Mouse (Mus musculus) CH12.LX (cell line): ENCODE results near the gene Eml3. TPM values are rescaled to one million over a fixed set of nuclear protein-coding genes. Genes with fewer than 3 reads are reported as not detected.

Experiments used
- DNase-seq: peaks from one replicate; pipeline ENCODE4 v3.0.0-alpha.2; 2013; ENCODE audit errors: extremely low read depth
- H3K27ac ChIP-seq: 2 replicates; pipeline ENCODE4 v1.5.1; 2012; ENCODE audit warnings: low read depth, mild to moderate bottlenecking, control low read depth, moderate library complexity; ENCODE audit not compliant: insufficient read depth
- H3K27me3 ChIP-seq: replicated peaks from 2 replicates; pipeline ENCODE3; 2012; ENCODE audit warnings: inconsistent platforms
- H3K36me3 ChIP-seq, 2 experiments: replicated peaks in 1 of 2; 2 replicates each; pipeline versions ENCODE3 to v1.6.1; 2012; ENCODE audit warnings: inconsistent platforms in 1 of 2, low read length in 1 of 2, mild to moderate bottlenecking in 1 of 2, mixed read lengths in 1 of 2, moderate library complexity in 1 of 2; ENCODE audit not compliant: control insufficient read depth in 1 of 2, insufficient read depth in 1 of 2
- H3K4me1 ChIP-seq, 2 experiments: 2 replicates each; pipeline ENCODE4 v1.6.1; 2012; ENCODE audit warnings: inconsistent platforms in 1 of 2, moderate library complexity in 1 of 2; ENCODE audit not compliant: insufficient read depth in 2 of 2, control insufficient read depth in 1 of 2
- H3K4me2 ChIP-seq: 2 replicates; pipeline ENCODE4 v1.6.1; 2012; ENCODE audit warnings: low read depth, mild to moderate bottlenecking, control low read depth; ENCODE audit not compliant: poor library complexity, insufficient read depth, severe bottlenecking
- H3K4me3 ChIP-seq, 3 experiments: fragments of 150-350 bp in 1 of 3; sonication (generic) in 1 of 3; replicated peaks in 1 of 3; 2 replicates each; pipeline versions ENCODE3 to v1.5.1; 2011 to 2012; ENCODE audit warnings: low read depth in 2 of 3, low read length in 2 of 3, mild to moderate bottlenecking in 2 of 3, moderate library complexity in 2 of 3, control low read depth in 1 of 3, improper control_type of control experiment in 1 of 3, inconsistent platforms in 1 of 3, mixed read lengths in 1 of 3; ENCODE audit not compliant: poor library complexity in 1 of 3
- H3K79me2 ChIP-seq: replicated peaks from 2 replicates; pipeline ENCODE4 v1.6.1; 2012; ENCODE audit warnings: mild to moderate bottlenecking, moderate library complexity; ENCODE audit not compliant: control insufficient read depth, poor library complexity, insufficient read depth, severe bottlenecking; ENCODE audit errors: extremely low read depth
- H3K9ac ChIP-seq: 2 replicates; pipeline ENCODE4 v1.6.1; 2012; ENCODE audit warnings: low read depth, mild to moderate bottlenecking, control low read depth, moderate library complexity; ENCODE audit not compliant: insufficient read depth
- H3K9me3 ChIP-seq: replicated peaks from 2 replicates; pipeline ENCODE3; 2012; ENCODE audit warnings: low read length, inconsistent platforms, mixed read lengths
- ELF1 ChIP-seq: IDR thresholded peaks from 2 replicates; pipeline ENCODE4 v1.6.1; 2014; ENCODE audit warnings: low read depth, mild to moderate bottlenecking, inconsistent platforms, low read length, improper control_type of control experiment
- EP300 ChIP-seq: IDR thresholded peaks from 2 replicates; pipeline ENCODE4 v1.6.1; 2011; ENCODE audit warnings: low read length, improper control_type of control experiment
- GABPA ChIP-seq: IDR thresholded peaks from 2 replicates; pipeline ENCODE4 v1.6.1; 2012; ENCODE audit warnings: low read depth, low read length, improper control_type of control experiment, inconsistent platforms; ENCODE audit not compliant: insufficient replicate concordance
- MAX ChIP-seq: IDR thresholded peaks from 2 replicates; pipeline ENCODE4 v1.6.1; 2011; ENCODE audit warnings: low read length, improper control_type of control experiment
- MEF2A ChIP-seq: IDR thresholded peaks from 2 replicates; pipeline ENCODE4 v1.6.1; 2014; ENCODE audit warnings: low read depth, mild to moderate bottlenecking, inconsistent platforms, low read length, improper control_type of control experiment, borderline replicate concordance
- MXI1 ChIP-seq: IDR thresholded peaks from 2 replicates; pipeline ENCODE4 v1.6.1; 2011; ENCODE audit warnings: mild to moderate bottlenecking, low read depth, low read length, improper control_type of control experiment
- POLR2AphosphoS2 ChIP-seq: IDR thresholded peaks from 2 replicates; pipeline ENCODE4 v1.6.1; 2011; ENCODE audit warnings: low read depth, low read length, improper control_type of control experiment
- TCF12 ChIP-seq: IDR thresholded peaks from 2 replicates; pipeline ENCODE4 v1.6.1; 2014; ENCODE audit warnings: low read depth, mild to moderate bottlenecking, inconsistent platforms, low read length, improper control_type of control experiment
- USF2 ChIP-seq: conservative IDR thresholded peaks from 2 replicates; pipeline ENCODE4 v1.6.1; 2011; ENCODE audit warnings: low read depth, low read length, improper control_type of control experiment
- dilution Hi-C: fragments of 300-500 bp; cut with MboI; formaldehyde crosslinking; loops from 2 replicates; pipeline ENCODE4 v1.14.3; 2020; ENCODE audit warnings: low sequenced_read_pairs; ENCODE audit not compliant: extremely low pct_unique_long_range_greater_than_20kb, extremely low pct_ligation_motif_present
- in situ Hi-C: fragments of 300-500 bp; cut with MboI; formaldehyde crosslinking; loops from 3 replicates; pipeline ENCODE4 v1.14.3; 2019; ENCODE audit warnings: low sequenced_read_pairs, low pct_ligation_motif_present, low pct_unique_long_range_greater_than_20kb, mixed read lengths
- polyA plus RNA-seq: library from polyadenylated mRNA; unstranded; fragments of >175 nt; gene quantifications from 2 replicates; pipeline ENCODE4 v1.2.1, GENCODE M21; 2012; ENCODE audit warnings: low read depth; ENCODE audit not compliant: insufficient read length
- total RNA-seq, 2 experiments: library from RNA; depleted of rRNA; stranded (reverse); fragments of 300-350 nt in 1 of 2; fragments of >200 nt in 1 of 2; gene quantifications; 2 replicates each; pipeline ENCODE4 v1.2.3; 2012 to 2014

Eml3 gene
- total and polyA plus RNA-seq, 3 experiments = 18.7 to 37.3 (median 33.3) TPM

GRCm38 (mm10) chr19:8930771-8931170 is 1.4 kb downstream of the Eml3 start:
- dilution Hi-C loops (no loop called here), in situ Hi-C loops (no loop called here)
- Histone ChIP-seq H3K4me2 (peak overlapping the region; percentile 76), H3K79me2 (peaks cover 6% of the 10 kb centered on the region; the same call in 1 of the 2 replicates), H3K27ac (no peak overlapping the region), H3K4me3 (peak overlapping the region in 2 of 3 experiments; percentile 80 to 89), H3K36me3 (peaks cover 40 to 78% of the 10 kb centered on the region in 2 experiments), H3K9ac (peak overlapping the region; percentile 83; the same call in 1 of the 2 replicates), H3K27me3 (no peaks in the 10 kb centered on the region), H3K4me1 (peaks cover 12 to 31% of the 10 kb centered on the region in 2 experiments; a peak in 3 of 4 replicates), H3K9me3 (no peaks in the 10 kb centered on the region)
- DNase-seq = no peak
- TF ChIP-seq MEF2A (no peak), TCF12 (no peak)

DNA sequence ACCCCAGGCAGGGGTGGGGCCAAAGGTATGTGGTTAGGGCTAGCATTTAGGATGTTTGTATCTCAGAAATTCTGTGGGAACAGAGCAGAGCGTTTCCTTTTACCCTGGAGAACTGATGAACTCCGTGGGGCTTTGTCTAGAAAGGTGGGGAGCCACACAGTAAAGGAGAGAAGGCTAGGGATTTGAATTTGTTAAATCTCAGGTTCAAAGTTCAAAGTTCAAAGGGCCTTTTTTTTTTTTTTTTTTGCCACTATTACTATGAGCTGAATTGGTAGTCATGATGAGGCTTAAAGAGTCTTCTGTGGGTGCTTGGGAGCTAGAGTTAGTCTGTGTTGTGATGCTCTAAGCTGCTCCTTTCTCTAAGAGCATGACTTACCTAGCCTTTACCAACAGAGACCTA is 7.4 kb downstream of the Eml3 start:
- Histone ChIP-seq H3K4me1 (peaks cover 11 to 24% of the 10 kb centered on the region in 2 experiments), H3K4me2 (no peak overlapping the region), H3K9me3 (no peaks in the 10 kb centered on the region), H3K79me2 (no peaks in the 10 kb centered on the region; the same call in 1 of the 2 replicates), H3K9ac (no peak overlapping the region), H3K27me3 (no peaks in the 10 kb centered on the region), H3K4me3 (no peak overlapping the region), H3K36me3 (peaks cover 58 to 84% of the 10 kb centered on the region in 2 experiments), H3K27ac (no peak overlapping the region)
- in situ Hi-C loops = loop anchor here (5.0 kb wide), 1 partner anchor 39 kb away; the partner anchor contains the start of gene Ganab
- no peak for DNase-seq
- TF ChIP-seq MAX (no peak), ELF1 (no peak), EP300 (no peak), USF2 (no peak), MEF2A (no peak), POLR2AphosphoS2 (no peak)
- dilution Hi-C loops = no loop called here

GRCm38 (mm10) chr19:8940526-8941133 is 11.3 kb downstream of the Eml3 start:
- H3K9ac ChIP-seq = peak overlapping the region; percentile 72
- no peaks in the 10 kb centered on the region for H3K9me3 ChIP-seq
- in situ Hi-C loops = no loop called here
- H3K4me3 ChIP-seq = peak overlapping the region in 2 of 3 experiments; percentile 45 to 95
- dilution Hi-C loops = no loop called here
- peak overlapping the region; percentile 88 for H3K4me2 ChIP-seq
- peaks cover 36% of the 10 kb centered on the region for H3K79me2 ChIP-seq
- H3K36me3 ChIP-seq = peaks cover 55 to 75% of the 10 kb centered on the region in 2 experiments
- TF ChIP-seq MXI1 (peak; percentile 11; the same call in 1 of the 2 replicates), GABPA (no peak)
- TF ChIP-seq, all 38 proteins: peak for 1
- peak overlapping the region; percentile 99 for H3K27ac ChIP-seq
- H3K27me3 ChIP-seq = no peaks in the 10 kb centered on the region
- H3K4me1 ChIP-seq = peaks cover 16 to 48% of the 10 kb centered on the region in 2 experiments
- DNase-seq = no peak
